Mouse (Mus musculus): ENCODE data around the gene Bbx.

DNA sequence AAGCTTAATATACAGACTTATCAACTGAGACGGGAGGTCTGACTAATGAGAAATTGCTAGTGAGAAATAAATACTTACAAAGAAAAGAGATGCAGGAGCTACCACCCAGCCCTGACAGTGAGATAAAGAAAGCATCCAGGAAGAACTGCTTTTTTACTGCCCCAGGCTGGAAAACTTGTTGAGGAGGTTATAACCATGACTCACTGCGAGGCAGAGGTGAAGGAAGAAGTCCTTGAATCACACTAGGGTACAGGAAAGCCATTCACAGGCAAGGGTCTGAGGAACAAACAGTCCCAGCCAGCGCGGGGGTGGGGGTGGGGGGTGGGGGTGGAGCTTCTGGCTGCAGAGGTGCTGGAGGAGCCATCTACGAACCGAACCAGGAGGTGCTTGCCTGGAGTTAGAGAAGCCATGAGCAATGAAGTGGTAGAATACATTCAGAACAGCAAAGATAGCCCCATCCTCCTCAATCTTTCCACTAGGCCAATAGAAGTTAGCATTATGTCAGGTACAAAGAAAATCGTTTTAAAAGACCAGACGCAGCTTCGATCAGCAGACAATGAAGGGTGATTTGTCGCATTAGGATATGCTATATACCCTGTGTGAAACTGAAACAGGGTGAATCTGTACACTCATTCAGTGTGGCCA lies 30.2 kb upstream of the Bbx start:
- TF ChIP-seq CTCF (IDR thresholded peaks at IDR 0.05; ENCODE audit: borderline replicate concordance, extremely low read depth, insufficient read depth, insufficient read length) (no peak), POLR2A (IDR thresholded peaks at IDR 0.05; ENCODE audit: borderline replicate concordance, extremely low read depth, insufficient read depth, insufficient read length, poor library complexity, severe bottlenecking) (no peak)
